Mouse (Mus musculus) CH12.LX (cell line): ENCODE measurements around the gene Dusp10. TPM values are rescaled to one million over a fixed set of nuclear protein-coding genes. Genes with fewer than 3 reads are reported as not detected.

Experiments
- DNase-seq: peaks from one replicate; pipeline ENCODE4 v3.0.0-alpha.2; 2013; ENCODE audit errors: extremely low read depth
- H3K27ac ChIP-seq: 2 replicates; pipeline ENCODE4 v1.5.1; 2012; ENCODE audit warnings: low read depth, mild to moderate bottlenecking, control low read depth, moderate library complexity; ENCODE audit not compliant: insufficient read depth
- H3K27me3 ChIP-seq: replicated peaks from 2 replicates; pipeline ENCODE3; 2012; ENCODE audit warnings: inconsistent platforms
- H3K36me3 ChIP-seq, 2 experiments: replicated peaks in 1 of 2; 2 replicates each; pipeline versions ENCODE3 to v1.6.1; 2012; ENCODE audit warnings: inconsistent platforms in 1 of 2, low read length in 1 of 2, mild to moderate bottlenecking in 1 of 2, mixed read lengths in 1 of 2, moderate library complexity in 1 of 2; ENCODE audit not compliant: control insufficient read depth in 1 of 2, insufficient read depth in 1 of 2
- H3K4me1 ChIP-seq, 2 experiments: 2 replicates each; pipeline ENCODE4 v1.6.1; 2012; ENCODE audit warnings: inconsistent platforms in 1 of 2, moderate library complexity in 1 of 2; ENCODE audit not compliant: insufficient read depth in 2 of 2, control insufficient read depth in 1 of 2
- H3K4me2 ChIP-seq: 2 replicates; pipeline ENCODE4 v1.6.1; 2012; ENCODE audit warnings: low read depth, mild to moderate bottlenecking, control low read depth; ENCODE audit not compliant: poor library complexity, insufficient read depth, severe bottlenecking
- H3K4me3 ChIP-seq, 3 experiments: fragments of 150-350 bp in 1 of 3; sonication (generic) in 1 of 3; replicated peaks in 1 of 3; 2 replicates each; pipeline versions ENCODE3 to v1.5.1; 2011 to 2012; ENCODE audit warnings: low read depth in 2 of 3, low read length in 2 of 3, mild to moderate bottlenecking in 2 of 3, moderate library complexity in 2 of 3, control low read depth in 1 of 3, improper control_type of control experiment in 1 of 3, inconsistent platforms in 1 of 3, mixed read lengths in 1 of 3; ENCODE audit not compliant: poor library complexity in 1 of 3
- H3K79me2 ChIP-seq: replicated peaks from 2 replicates; pipeline ENCODE4 v1.6.1; 2012; ENCODE audit warnings: mild to moderate bottlenecking, moderate library complexity; ENCODE audit not compliant: control insufficient read depth, poor library complexity, insufficient read depth, severe bottlenecking; ENCODE audit errors: extremely low read depth
- H3K9ac ChIP-seq: 2 replicates; pipeline ENCODE4 v1.6.1; 2012; ENCODE audit warnings: low read depth, mild to moderate bottlenecking, control low read depth, moderate library complexity; ENCODE audit not compliant: insufficient read depth
- H3K9me3 ChIP-seq: replicated peaks from 2 replicates; pipeline ENCODE3; 2012; ENCODE audit warnings: low read length, inconsistent platforms, mixed read lengths
- CHD1 ChIP-seq: IDR thresholded peaks from 2 replicates; pipeline ENCODE4 v1.6.1; 2012; ENCODE audit warnings: low read depth, low read length, improper control_type of control experiment, inconsistent platforms
- CHD2 ChIP-seq: IDR thresholded peaks from 2 replicates; pipeline ENCODE4 v1.6.1; 2011; ENCODE audit warnings: low read length, improper control_type of control experiment
- ELF1 ChIP-seq: IDR thresholded peaks from 2 replicates; pipeline ENCODE4 v1.6.1; 2014; ENCODE audit warnings: low read depth, mild to moderate bottlenecking, inconsistent platforms, low read length, improper control_type of control experiment
- EP300 ChIP-seq: IDR thresholded peaks from 2 replicates; pipeline ENCODE4 v1.6.1; 2011; ENCODE audit warnings: low read length, improper control_type of control experiment
- ETS1 ChIP-seq: conservative IDR thresholded peaks from 2 replicates; pipeline ENCODE4 v1.6.1; 2012; ENCODE audit warnings: low read depth, mild to moderate bottlenecking, inconsistent platforms, low read length, improper control_type of control experiment, moderate library complexity
- HCFC1 ChIP-seq: IDR thresholded peaks from 2 replicates; pipeline ENCODE4 v1.6.1; 2012; ENCODE audit warnings: low read depth, mild to moderate bottlenecking, inconsistent platforms, low read length, improper control_type of control experiment
- IRF4 ChIP-seq: IDR thresholded peaks from 2 replicates; pipeline ENCODE4 v1.6.1; 2014; ENCODE audit warnings: low read depth, mild to moderate bottlenecking, inconsistent platforms, low read length, improper control_type of control experiment
- JUND ChIP-seq: conservative IDR thresholded peaks from 2 replicates; pipeline ENCODE4 v1.6.1; 2011; ENCODE audit warnings: low read depth, low read length, improper control_type of control experiment
- MAFK ChIP-seq: IDR thresholded peaks from 2 replicates; pipeline ENCODE4 v1.6.1; 2011; ENCODE audit warnings: low read length, improper control_type of control experiment; ENCODE audit not compliant: insufficient replicate concordance
- MAX ChIP-seq: IDR thresholded peaks from 2 replicates; pipeline ENCODE4 v1.6.1; 2011; ENCODE audit warnings: low read length, improper control_type of control experiment
- MAZ ChIP-seq: IDR thresholded peaks from 2 replicates; pipeline ENCODE4 v1.6.1; 2012; ENCODE audit warnings: low read depth, mild to moderate bottlenecking, inconsistent platforms, low read length, improper control_type of control experiment, moderate library complexity
- MXI1 ChIP-seq: IDR thresholded peaks from 2 replicates; pipeline ENCODE4 v1.6.1; 2011; ENCODE audit warnings: mild to moderate bottlenecking, low read depth, low read length, improper control_type of control experiment
- MYC ChIP-seq: IDR thresholded peaks from 2 replicates; pipeline ENCODE4 v1.6.1; 2011; ENCODE audit warnings: low read depth, mild to moderate bottlenecking, improper control_type of control experiment, low read length
- NRF1 ChIP-seq: IDR thresholded peaks from 2 replicates; pipeline ENCODE4 v1.6.1; 2014; ENCODE audit warnings: low read depth, mild to moderate bottlenecking, inconsistent platforms, low read length, improper control_type of control experiment, moderate library complexity
- PAX5 ChIP-seq: IDR thresholded peaks from 2 replicates; pipeline ENCODE4 v1.6.1; 2012; ENCODE audit warnings: low read length, inconsistent platforms, mixed read lengths
- POLR2A ChIP-seq: IDR thresholded peaks from 2 replicates; pipeline ENCODE4 v1.6.1; 2011; ENCODE audit warnings: low read depth, mild to moderate bottlenecking, improper control_type of control experiment, low read length
- POLR2AphosphoS2 ChIP-seq: IDR thresholded peaks from 2 replicates; pipeline ENCODE4 v1.6.1; 2011; ENCODE audit warnings: low read depth, low read length, improper control_type of control experiment
- RAD21 ChIP-seq: IDR thresholded peaks from 2 replicates; pipeline ENCODE4 v1.6.1; 2011; ENCODE audit warnings: low read depth, mild to moderate bottlenecking, low read length, improper control_type of control experiment, moderate library complexity
- RCOR1 ChIP-seq: conservative IDR thresholded peaks from 2 replicates; pipeline ENCODE4 v1.6.1; 2012; ENCODE audit warnings: low read depth, mild to moderate bottlenecking, inconsistent platforms, low read length, improper control_type of control experiment
- SMC3 ChIP-seq: IDR thresholded peaks from 2 replicates; pipeline ENCODE4 v1.6.1; 2011; ENCODE audit warnings: low read depth, low read length, improper control_type of control experiment
- TBP ChIP-seq: conservative IDR thresholded peaks from 2 replicates; pipeline ENCODE4 v1.6.1; 2011; ENCODE audit warnings: low read depth, low read length, improper control_type of control experiment
- TCF12 ChIP-seq: IDR thresholded peaks from 2 replicates; pipeline ENCODE4 v1.6.1; 2014; ENCODE audit warnings: low read depth, mild to moderate bottlenecking, inconsistent platforms, low read length, improper control_type of control experiment
- UBTF ChIP-seq: IDR thresholded peaks from 2 replicates; pipeline ENCODE4 v1.6.1; 2012; ENCODE audit warnings: low read depth, mild to moderate bottlenecking, inconsistent platforms, low read length, improper control_type of control experiment, moderate library complexity
- USF1 ChIP-seq: IDR thresholded peaks from 2 replicates; pipeline ENCODE4 v1.6.1; 2014; ENCODE audit warnings: low read depth, mild to moderate bottlenecking, inconsistent platforms, low read length, improper control_type of control experiment
- ZC3H11A ChIP-seq: IDR thresholded peaks from 2 replicates; pipeline ENCODE4 v1.6.1; 2012; ENCODE audit warnings: low read depth, mild to moderate bottlenecking, inconsistent platforms, low read length, improper control_type of control experiment
- dilution Hi-C: fragments of 300-500 bp; cut with MboI; formaldehyde crosslinking; loops from 2 replicates; pipeline ENCODE4 v1.14.3; 2020; ENCODE audit warnings: low sequenced_read_pairs; ENCODE audit not compliant: extremely low pct_unique_long_range_greater_than_20kb, extremely low pct_ligation_motif_present
- in situ Hi-C: fragments of 300-500 bp; cut with MboI; formaldehyde crosslinking; loops from 3 replicates; pipeline ENCODE4 v1.14.3; 2019; ENCODE audit warnings: low sequenced_read_pairs, low pct_ligation_motif_present, low pct_unique_long_range_greater_than_20kb, mixed read lengths
- polyA plus RNA-seq: library from polyadenylated mRNA; unstranded; fragments of >175 nt; gene quantifications from 2 replicates; pipeline ENCODE4 v1.2.1, GENCODE M21; 2012; ENCODE audit warnings: low read depth; ENCODE audit not compliant: insufficient read length
- total RNA-seq, 2 experiments: library from RNA; depleted of rRNA; stranded (reverse); fragments of 300-350 nt in 1 of 2; fragments of >200 nt in 1 of 2; gene quantifications; 2 replicates each; pipeline ENCODE4 v1.2.3; 2012 to 2014

Dusp10 gene
- total and polyA plus RNA-seq, 3 experiments, result 2.8 to 16.1 (median 14.2) TPM

DNA sequence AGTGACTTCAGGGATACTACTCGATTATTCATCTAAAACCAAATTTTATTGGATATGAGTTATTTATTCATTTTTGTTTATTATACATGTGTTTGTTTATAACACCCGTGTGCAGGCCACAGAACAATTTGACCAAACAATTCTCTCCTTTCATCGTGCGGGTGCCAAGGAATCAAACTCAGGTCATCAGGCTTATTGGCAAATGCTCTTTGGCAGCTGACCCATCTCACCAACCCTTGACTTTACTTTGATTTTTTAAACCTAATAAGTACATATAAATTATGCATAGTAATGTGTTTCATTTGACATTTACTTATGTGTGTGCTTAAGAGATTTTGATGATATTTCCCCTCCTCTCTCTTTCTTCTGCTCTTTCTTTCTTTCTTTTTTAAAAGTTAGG, 94.3 kb downstream of the Dusp10 start:
- Histone ChIP-seq H3K4me1 (peaks cover 0 to 9% of the 10 kb centered on the region in 2 experiments; a peak in 2 of 4 replicates), H3K27ac (no peak overlapping the region), H3K36me3 (no peaks in the 10 kb centered on the region), H3K79me2 (no peaks in the 10 kb centered on the region), H3K27me3 (peaks cover 2% of the 10 kb centered on the region), H3K9ac (no peak overlapping the region), H3K9me3 (no peaks in the 10 kb centered on the region), H3K4me3 (no peak overlapping the region)
- DNase-seq, result no peak
- in situ Hi-C loops (no loop called here), dilution Hi-C loops (no loop called here)
- no peak for TF ChIP-seq RAD21
- no peak for TF ChIP-seq MYC
- no peak for TF ChIP-seq MXI1
- no peak for TF ChIP-seq MAX
- no peak for TF ChIP-seq ETS1
- TF ChIP-seq SMC3, result no peak
- TF ChIP-seq NRF1, result no peak
- TF ChIP-seq MAZ, result no peak
- TF ChIP-seq PAX5, result no peak
- TF ChIP-seq POLR2AphosphoS2, result no peak
- TF ChIP-seq IRF4, result no peak
- no peak for TF ChIP-seq USF1
- TF ChIP-seq RCOR1, result no peak
- TF ChIP-seq TCF12, result no peak
- TF ChIP-seq EP300, result no peak
- no peak for TF ChIP-seq ZC3H11A
- TF ChIP-seq HCFC1, result no peak
- no peak for TF ChIP-seq MAFK
- TF ChIP-seq CHD1, result no peak
- TF ChIP-seq, all 38 proteins: peak for 0
- H3K4me2 ChIP-seq, result no peak overlapping the region

GRCm38 (mm10) chr1:184108254-184108653, 95.2 kb downstream of the Dusp10 start:
- dilution Hi-C loops, result no loop called here
- no peaks in the 10 kb centered on the region for H3K36me3 ChIP-seq

More at GRCm38 (mm10) chr1:184108254-184108653, 95.2 kb downstream of the Dusp10 start:
- TF ChIP-seq UBTF, result no peak
- TF ChIP-seq MXI1, result no peak
- TF ChIP-seq TBP, result no peak
- TF ChIP-seq IRF4, result no peak
- TF ChIP-seq JUND, result no peak
- no peak for TF ChIP-seq MAX
- TF ChIP-seq RCOR1, result no peak
- no peak for TF ChIP-seq CHD1
- no peak for TF ChIP-seq POLR2A
- no peak for TF ChIP-seq ZC3H11A
- TF ChIP-seq CHD2, result no peak
- TF ChIP-seq ELF1, result no peak
- no peak for TF ChIP-seq MAZ
- no peak for TF ChIP-seq HCFC1
- no peak overlapping the region for H3K9ac ChIP-seq
- peaks cover 0 to 4% of the 10 kb centered on the region in 2 experiments; a peak in 1 of 4 replicates for H3K4me1 ChIP-seq
- no peak overlapping the region for H3K27ac ChIP-seq
- no peak for DNase-seq
- H3K9me3 ChIP-seq, result no peaks in the 10 kb centered on the region
- H3K4me3 ChIP-seq, result no peak overlapping the region
- H3K79me2 ChIP-seq, result no peaks in the 10 kb centered on the region
- peaks cover 2% of the 10 kb centered on the region for H3K27me3 ChIP-seq
- in situ Hi-C loops, result no loop called here
- no peak overlapping the region for H3K4me2 ChIP-seq
